Mouse (Mus musculus): ENCODE results near the gene Siah1b.

Gene Siah1b

DNA sequence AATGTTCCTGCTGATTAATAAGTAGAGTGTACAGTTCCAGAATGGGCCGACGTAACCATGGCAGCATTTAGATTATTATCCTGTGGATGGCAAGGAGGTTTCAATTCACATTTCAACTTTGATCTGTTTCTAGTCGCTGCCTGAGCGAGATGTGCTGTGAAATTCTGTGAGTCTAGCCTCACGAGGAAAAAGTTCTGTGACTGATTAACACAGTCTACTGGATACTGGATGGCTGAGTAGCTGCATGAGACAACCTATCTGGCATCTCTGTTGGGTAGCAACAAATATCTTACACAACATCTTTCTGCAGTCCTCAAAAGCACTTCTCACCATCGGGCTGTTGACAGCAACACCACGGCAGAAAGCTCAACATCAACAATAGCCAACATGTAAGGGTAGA lies 43.8 kb downstream of the Siah1b start:
- no peak for DNase-seq (ENCODE audit: low read depth)

DNA sequence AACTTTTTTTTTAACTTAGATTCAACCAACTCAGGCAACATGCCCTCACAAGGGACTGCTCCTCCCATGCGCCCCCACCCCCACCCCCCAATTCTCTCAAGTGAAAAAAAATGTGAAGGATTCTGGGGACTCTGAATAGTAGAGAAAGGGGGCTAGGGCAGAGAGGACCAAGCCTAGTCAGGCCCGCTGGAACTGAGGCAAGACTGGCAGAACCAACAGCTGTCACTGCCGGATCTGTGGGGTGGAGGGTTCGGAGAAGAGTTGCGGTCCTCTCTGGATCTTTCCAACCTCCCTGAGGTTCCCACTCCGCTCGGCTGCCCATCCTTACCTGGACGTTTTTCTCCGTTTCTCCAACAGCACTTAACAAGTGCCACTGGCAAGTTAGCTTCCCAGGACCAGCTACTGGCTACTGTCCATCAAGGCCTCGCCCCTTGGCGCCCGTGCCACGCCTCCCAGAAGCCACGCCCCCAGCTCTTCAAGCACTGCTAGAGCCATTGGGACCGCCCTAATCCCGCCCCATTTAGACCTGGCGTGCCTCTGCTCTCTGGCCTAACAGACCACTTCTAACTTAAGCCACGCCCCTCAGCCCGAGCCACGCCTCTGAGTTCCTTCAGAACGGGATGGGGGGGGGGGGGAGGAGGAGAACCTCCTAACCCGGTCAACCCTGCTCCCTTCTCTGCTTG lies 48.5 kb downstream of the Siah1b start, which contains the start of gene Car5b:
TSS of gene Car5b (minus strand) at position 391 of the 683 bp plus-strand sequence.
- peak; percentile 76 for DNase-seq (ENCODE audit: low read depth)
